Mouse (Mus musculus) lung, adult 2 months (tissue): Measurements from ENCODE around the gene Elovl7. TPM values are rescaled to one million over a fixed set of nuclear protein-coding genes. Genes with fewer than 3 reads are reported as not detected.

Source experiments
- DNase-seq: peaks from one replicate; pipeline ENCODE4 v3.0.0; 2022
- H3K4me1 ChIP-seq: fragments of 200-500 bp; 2 replicates; pipeline ENCODE4 v1.6.1; 2011; ENCODE audit warnings: low read length; ENCODE audit not compliant: control insufficient read depth, insufficient read depth
- H3K4me3 ChIP-seq: fragments of 200-500 bp; replicated peaks from 2 replicates; pipeline ENCODE3; 2011; ENCODE audit warnings: low read depth, mild to moderate bottlenecking, control low read depth, low read length; ENCODE audit errors: extremely low read depth
- CTCF ChIP-seq: fragments of 200-500 bp; IDR thresholded peaks from 2 replicates; pipeline ENCODE4 v1.5.1; 2011; ENCODE audit warnings: mild to moderate bottlenecking, low read length, control low read depth; ENCODE audit not compliant: insufficient read depth
- POLR2A ChIP-seq: fragments of 200-500 bp; IDR thresholded peaks from 2 replicates; pipeline ENCODE4 v1.6.1; 2011; ENCODE audit warnings: low read depth, mild to moderate bottlenecking, control low read depth, low read length, borderline replicate concordance; ENCODE audit errors: extremely low read depth
- WGBS: fragments of 180-500 bp; shearing (Covaris S2); methylation state at CpG from one replicate; pipeline ENCODE4 v1.1.7; 2018; 5-methylcytosine and 5-hydroxymethylcytosine counted together
- polyA plus RNA-seq: library from polyadenylated mRNA; depleted of rRNA; stranded (reverse); fragments of >200 nt; gene quantifications from 2 replicates; pipeline ENCODE4 v1.2.3, GENCODE M21; 2012

Elovl7 gene
- polyA plus RNA-seq, 1 experiment, result 4.8 TPM

DNA sequence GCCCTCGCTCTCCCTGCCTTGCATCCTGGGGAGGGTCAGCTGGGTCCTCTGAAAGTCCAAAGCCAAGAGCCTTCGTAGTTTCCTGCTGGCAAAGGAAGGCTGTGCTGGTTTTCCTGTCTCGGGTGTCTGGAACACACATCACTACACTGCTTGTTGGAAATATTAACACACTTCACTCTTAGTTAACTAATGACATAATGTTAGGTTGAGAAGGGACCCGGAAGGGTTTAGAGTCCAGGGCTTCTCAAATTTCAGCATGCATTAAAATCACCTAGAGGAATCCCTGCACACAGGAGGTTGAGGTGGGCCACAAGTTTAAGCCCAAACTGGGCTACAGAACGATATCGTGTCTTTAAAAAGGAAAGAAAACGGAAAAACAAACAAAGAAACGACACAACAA, 58.1 kb downstream of the Elovl7 start:
- no peak for DNase-seq
- H3K4me3 ChIP-seq, result no peak overlapping the region
- TF ChIP-seq CTCF (no peak), POLR2A (no peak)
- WGBS, result 62% methylated on average over 8 of the region's 8 CpGs
- no peaks in the 10 kb centered on the region for H3K4me1 ChIP-seq

DNA sequence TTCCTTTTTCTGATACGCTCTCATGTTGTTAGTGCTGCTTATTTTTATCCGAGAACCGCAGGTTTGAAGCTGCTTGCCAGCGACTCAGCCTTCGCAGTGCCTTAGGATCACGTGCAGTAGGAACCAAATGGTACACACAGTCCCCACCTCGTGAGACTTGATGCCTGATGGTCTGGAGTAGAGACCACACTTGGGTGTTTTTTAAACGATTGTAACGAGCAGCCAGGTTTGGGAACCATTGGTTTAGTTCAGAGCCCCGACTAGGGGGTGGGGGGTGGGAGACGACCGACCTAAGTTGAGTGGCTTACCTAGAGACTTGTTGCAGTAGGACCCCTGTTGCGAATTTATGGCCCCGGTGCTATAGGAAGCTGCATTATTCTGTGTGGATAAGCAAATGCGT, 58.8 kb downstream of the Elovl7 start:
- TF ChIP-seq CTCF (no peak), POLR2A (no peak)
- no peak overlapping the region for H3K4me3 ChIP-seq
- H3K4me1 ChIP-seq, result no peaks in the 10 kb centered on the region
- no peak for DNase-seq
- 54% methylated on average over 15 of the region's 15 CpGs for WGBS

DNA sequence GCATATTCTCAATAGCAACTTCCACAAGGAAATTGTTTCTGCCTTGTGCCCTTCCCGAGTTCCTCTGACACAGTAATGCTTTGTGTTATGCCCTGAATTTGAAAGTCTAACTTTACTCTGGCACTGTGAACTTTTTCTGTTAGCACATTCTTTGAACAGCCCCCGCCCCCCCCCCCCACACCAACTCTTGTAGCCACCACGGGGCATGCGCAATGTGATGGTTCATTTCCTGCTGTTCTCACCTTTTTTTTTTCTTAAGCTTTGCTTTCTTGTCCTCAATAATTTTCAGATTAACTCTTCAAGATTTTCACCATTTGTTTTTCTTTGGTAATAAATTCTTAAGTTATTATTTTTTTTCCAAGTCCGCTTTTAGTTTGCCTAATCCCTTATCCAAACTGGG, 59.3 kb downstream of the Elovl7 start:
- no peaks in the 10 kb centered on the region for H3K4me1 ChIP-seq
- H3K4me3 ChIP-seq, result no peak overlapping the region
- DNase-seq, result no peak
- TF ChIP-seq CTCF, result no peak
- no peak for TF ChIP-seq POLR2A
- 32% methylated on average over 5 of the region's 5 CpGs for WGBS

DNA sequence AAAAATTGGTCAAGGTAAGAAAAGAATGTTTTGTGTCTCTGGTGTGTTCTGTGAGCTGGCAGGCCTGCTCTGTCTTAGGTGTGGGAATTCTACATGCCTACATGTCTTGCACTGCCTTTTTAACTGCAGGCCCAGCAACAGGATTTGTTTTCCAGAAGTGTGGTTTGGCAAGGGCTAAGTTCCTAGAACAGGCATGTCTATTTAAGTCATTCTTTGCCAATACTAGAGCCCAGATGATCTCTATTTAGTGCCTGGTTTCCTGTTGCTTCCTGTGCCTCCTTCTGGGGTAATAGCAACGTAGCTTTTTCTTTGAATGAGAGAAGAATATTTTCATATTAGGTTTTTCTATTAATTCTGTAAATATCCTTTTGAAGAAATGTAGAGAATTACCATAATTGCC, 62.4 kb downstream of the Elovl7 start:
- WGBS, result 17% methylated on average over 1 of the region's 1 CpGs
- Histone ChIP-seq H3K4me1 (no peaks in the 10 kb centered on the region), H3K4me3 (no peak overlapping the region)
- DNase-seq, result no peak
- TF ChIP-seq CTCF (no peak), POLR2A (no peak)

GRCm38 (mm10) chr13:108277320-108277719, 63.1 kb downstream of the Elovl7 start:
- Histone ChIP-seq H3K4me1 (no peaks in the 10 kb centered on the region), H3K4me3 (no peak overlapping the region)
- WGBS, result 90% methylated on average over 7 of the region's 7 CpGs
- no peak for TF ChIP-seq CTCF
- no peak for TF ChIP-seq POLR2A
- no peak for DNase-seq

- TF ChIP-seq CTCF (no peak), POLR2A (no peak)
- H3K4me1 ChIP-seq, result no peaks in the 10 kb centered on the region
- H3K4me3 ChIP-seq, result no peak overlapping the region
- 69% methylated on average over 6 of the region's 6 CpGs for WGBS
- no peak for DNase-seq
Observed at GRCm38 (mm10) chr13:108278592-108278991, 64.4 kb downstream of the Elovl7 start.

DNA sequence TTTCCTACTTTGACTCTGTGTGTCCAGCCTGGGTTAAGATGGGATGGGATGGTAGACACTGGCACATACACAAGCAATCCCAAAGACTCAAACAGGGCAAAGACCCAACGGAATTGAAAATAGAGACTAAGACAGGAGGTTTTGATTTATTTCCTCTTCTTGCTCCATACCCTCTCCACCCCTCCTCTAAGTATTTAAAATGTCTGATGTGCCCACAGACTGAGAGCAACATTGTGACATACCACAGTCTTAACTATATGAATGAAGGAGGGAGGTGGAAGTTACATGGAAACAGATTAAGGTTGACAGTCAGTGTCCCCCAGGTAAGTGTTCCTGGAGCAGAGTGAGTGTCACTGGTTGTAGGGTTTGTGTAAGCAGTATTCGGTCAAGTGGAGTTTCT, 70.1 kb downstream of the Elovl7 start:
- no peak for DNase-seq
- Histone ChIP-seq H3K4me3 (no peak overlapping the region), H3K4me1 (no peaks in the 10 kb centered on the region)
- 89% methylated on average over 2 of the region's 2 CpGs for WGBS
- TF ChIP-seq CTCF, result no peak
- TF ChIP-seq POLR2A, result no peak

DNA sequence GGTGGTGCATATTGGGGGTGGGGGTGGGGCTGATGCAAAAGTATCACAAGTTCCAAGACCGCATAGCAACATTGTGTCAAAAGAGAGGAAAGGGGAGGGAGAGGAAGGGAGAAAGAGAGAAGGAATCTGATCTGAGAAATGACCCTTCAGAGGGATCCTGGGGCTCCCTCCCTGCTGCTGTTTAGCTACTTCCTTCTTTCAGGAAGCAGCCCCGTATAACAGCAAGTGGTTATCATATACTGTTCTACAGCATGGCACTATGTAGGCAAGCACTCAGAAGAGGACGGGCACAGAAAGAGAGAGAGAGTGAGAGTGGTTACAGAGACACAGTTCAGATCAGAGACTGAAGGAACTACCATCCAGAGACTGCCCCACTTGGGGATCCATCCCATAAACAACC, 73.7 kb downstream of the Elovl7 start:
- no peak for DNase-seq
- Histone ChIP-seq H3K4me3 (no peak overlapping the region), H3K4me1 (no peaks in the 10 kb centered on the region)
- TF ChIP-seq CTCF (no peak), POLR2A (no peak)
- WGBS, result 43% methylated on average over 3 of the region's 3 CpGs

DNA sequence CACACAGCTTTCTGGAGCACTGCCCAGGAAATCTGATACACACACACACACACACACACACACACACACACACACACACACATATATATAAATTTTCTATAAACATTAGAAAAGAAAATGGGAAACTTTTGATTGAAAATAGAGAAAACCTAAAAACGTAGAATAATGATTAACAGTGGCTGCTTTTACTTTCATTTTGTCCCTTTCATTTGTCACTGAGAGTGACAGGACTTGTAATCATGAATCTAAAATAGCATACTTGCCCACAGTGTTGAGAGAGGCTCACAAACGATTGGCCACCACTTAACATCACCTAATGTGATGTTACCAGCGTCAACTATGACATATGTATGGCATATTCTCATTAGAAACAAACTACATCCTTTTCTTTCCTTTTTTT, 75.2 kb downstream of the Elovl7 start:
- H3K4me3 ChIP-seq, result no peak overlapping the region
- H3K4me1 ChIP-seq, result no peaks in the 10 kb centered on the region
- TF ChIP-seq CTCF, result no peak
- no peak for TF ChIP-seq POLR2A
- DNase-seq, result no peak
- WGBS, result 58% methylated on average over 3 of the region's 3 CpGs

DNA sequence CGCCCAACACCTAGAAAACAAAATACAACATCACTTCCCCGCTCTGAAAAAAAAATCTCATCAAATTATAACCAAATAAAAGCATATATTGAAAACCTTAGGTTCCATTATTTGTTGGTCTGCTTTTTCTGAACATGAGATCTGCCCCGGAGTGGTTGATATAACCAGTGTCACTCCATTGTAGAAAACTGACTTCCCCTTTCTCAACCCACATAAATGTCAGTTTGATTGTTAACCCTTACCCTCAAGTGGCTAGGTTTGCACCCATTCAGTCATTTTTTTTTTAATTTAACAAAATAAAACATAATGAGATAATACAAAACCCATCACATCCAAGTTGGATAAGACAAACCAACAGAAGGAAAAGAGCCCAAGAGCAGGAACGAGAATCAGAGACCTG, 76.1 kb downstream of the Elovl7 start:
- no peak for TF ChIP-seq POLR2A
- no peak for TF ChIP-seq CTCF
- no peak for DNase-seq
- Histone ChIP-seq H3K4me1 (no peaks in the 10 kb centered on the region), H3K4me3 (no peak overlapping the region)
- 89% methylated on average over 4 of the region's 4 CpGs for WGBS
